Mouse (Mus musculus): ENCODE data around the gene Snd1. TPM values are rescaled to one million over a fixed set of nuclear protein-coding genes. Genes with fewer than 3 reads are reported as not detected.
"Not testable (repeated sequence)": the region's sequence is repeated elsewhere in the genome, so short reads cannot be mapped to it uniquely, and the experiment has no call there.

The Snd1 gene
- polyA plus RNA-seq, 1 experiment from 2014 or later, result 129 TPM

DNA sequence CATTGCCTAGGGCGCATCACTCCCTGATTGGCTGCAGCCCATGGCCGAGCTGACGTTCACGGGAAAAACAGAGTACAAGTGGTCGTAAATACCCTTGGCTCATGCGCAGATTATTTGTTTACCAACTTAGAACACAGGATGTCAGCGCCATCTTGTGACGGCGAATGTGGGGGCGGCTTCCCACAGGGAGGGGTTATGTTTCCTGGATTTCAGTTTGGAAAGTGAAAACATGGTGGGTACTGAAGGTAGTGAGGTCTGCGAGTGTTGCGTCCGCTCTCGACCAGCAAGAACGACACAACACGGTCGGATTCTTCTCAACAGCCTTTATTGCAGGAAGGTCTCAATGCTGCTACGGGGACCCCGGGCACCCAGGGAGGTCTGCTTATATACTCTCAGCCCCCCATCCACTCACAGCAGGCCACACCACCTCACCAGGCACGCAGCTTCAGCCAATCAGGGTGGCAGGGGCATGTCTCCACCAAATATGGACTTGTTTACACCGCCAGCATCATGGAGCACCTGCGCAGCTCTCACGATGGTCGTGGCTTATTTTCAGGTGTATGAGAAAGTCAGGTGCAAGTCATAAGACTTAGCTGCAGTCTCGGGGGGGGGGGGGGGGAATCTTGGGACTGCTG lies 454.3 kb downstream of the Snd1 start:
- peak overlapping the region; percentile 22; the same call in 1 of the 2 replicates for H3K4me3 ChIP-seq (replicated peaks)
- WGBS, result 81% methylated on average over 20 of the region's 25 CpGs
- H3K36me3 ChIP-seq; ATAC-seq (replicated peaks; ENCODE audit: low FRiP score); H3K9ac ChIP-seq; H3K27me3 ChIP-seq; H3K9me3 ChIP-seq (replicated peaks): not testable (repeated sequence)
- 0 out of 2 replicates have a peak overlapping the region, but pooled peaks have one; percentile 27 for H3K4me2 ChIP-seq
- peaks cover 20% of the 10 kb centered on the region for H3K4me1 ChIP-seq
- peak overlapping the region; percentile 41; the same call in 1 of the 2 replicates for H3K27ac ChIP-seq

DNA sequence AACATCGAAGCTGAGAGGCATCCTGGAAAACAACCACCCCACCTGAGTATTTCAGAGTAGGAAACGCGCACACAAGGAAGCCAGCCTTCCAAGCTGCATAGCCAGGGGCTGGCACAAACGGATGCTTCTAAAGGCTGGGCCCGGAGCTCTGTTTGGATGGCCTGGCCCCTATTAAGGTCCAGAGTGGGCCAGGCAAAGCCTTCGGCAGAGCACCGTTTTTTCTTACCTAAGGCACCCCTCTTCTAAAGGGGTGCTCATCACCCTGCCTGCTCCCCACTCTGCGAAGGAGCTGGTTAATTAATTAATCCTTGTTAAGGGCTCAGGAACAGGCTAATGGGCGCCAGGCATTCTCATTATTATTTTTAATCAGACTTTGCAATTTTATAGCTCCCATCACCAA lies 456.3 kb downstream of the Snd1 start:
- ATAC-seq (replicated peaks; ENCODE audit: low FRiP score), result no peak
- no peak overlapping the region for H3K9ac ChIP-seq

DNA sequence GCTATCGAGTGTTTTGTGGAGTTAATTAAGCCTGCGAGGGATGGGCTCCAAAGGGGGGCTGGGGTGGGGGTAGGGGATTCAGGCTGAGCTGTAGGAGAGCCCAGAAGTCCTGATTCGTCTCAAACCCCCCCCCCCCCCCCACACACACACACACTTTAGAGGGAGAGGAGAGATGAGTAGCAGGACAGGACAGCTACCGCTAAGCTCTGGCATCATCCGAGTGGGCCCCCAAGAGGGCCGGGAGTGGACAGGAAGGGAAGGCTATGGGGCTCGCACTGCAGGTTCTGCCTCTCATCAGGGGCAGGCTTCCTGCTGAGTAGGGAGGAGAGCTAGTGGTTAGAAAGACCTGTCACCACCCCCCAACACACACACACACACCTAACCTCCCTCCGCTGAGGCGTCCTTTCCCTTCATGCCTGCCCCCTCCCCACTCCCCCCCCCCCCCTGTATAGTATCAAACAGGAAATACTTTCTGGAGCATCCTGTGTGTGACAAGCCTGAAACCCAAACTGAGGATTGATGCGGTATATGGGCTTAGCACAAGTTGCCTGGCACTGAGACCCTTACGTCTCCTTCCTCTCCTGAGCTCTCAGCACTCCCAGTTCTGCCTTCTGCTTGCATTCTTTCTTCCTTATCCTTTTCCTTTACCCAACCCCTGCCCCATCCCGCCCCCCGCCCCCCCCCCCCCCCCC lies 456.8 kb downstream of the Snd1 start:
- H3K27ac ChIP-seq, result no peak overlapping the region
- peak overlapping the region; percentile 26 for H3K4me3 ChIP-seq (replicated peaks)
- WGBS, result 1% methylated on average over 12 of the region's 13 CpGs
- H3K4me2 ChIP-seq, result peak overlapping the region; percentile 60
- peak; percentile 79 for ATAC-seq (replicated peaks; ENCODE audit: low FRiP score)
- H3K4me1 ChIP-seq, result peaks cover 20% of the 10 kb centered on the region
- H3K9ac ChIP-seq, result no peak overlapping the region
- H3K27me3 ChIP-seq, result no peaks in the 10 kb centered on the region; the same call in 1 of the 2 replicates
- H3K9me3 ChIP-seq (replicated peaks), result no peaks in the 10 kb centered on the region
- no peaks in the 10 kb centered on the region for H3K36me3 ChIP-seq

More for the DNA sequence above, 456.3 kb downstream of the Snd1 start:
- H3K9me3 ChIP-seq (replicated peaks), result no peaks in the 10 kb centered on the region
- 24% methylated on average over 9 of the region's 9 CpGs for WGBS
- H3K4me2 ChIP-seq, result peak overlapping the region; percentile 60
- H3K4me1 ChIP-seq, result peaks cover 20% of the 10 kb centered on the region
- H3K4me3 ChIP-seq (replicated peaks), result no peak overlapping the region
- H3K36me3 ChIP-seq, result no peaks in the 10 kb centered on the region
- no peaks in the 10 kb centered on the region; the same call in 1 of the 2 replicates for H3K27me3 ChIP-seq
- no peak overlapping the region for H3K27ac ChIP-seq

- H3K27me3 ChIP-seq, result no peaks in the 10 kb centered on the region; the same call in 1 of the 2 replicates
- peaks cover 20% of the 10 kb centered on the region for H3K4me1 ChIP-seq
- H3K36me3 ChIP-seq, result no peaks in the 10 kb centered on the region
- no peak overlapping the region for H3K9ac ChIP-seq
- peak overlapping the region; percentile 26 for H3K4me3 ChIP-seq (replicated peaks)
- peak overlapping the region; percentile 60 for H3K4me2 ChIP-seq
- WGBS, result 7% methylated on average over 18 of the region's 19 CpGs
- H3K27ac ChIP-seq, result peak overlapping the region; percentile 1; the same call in 1 of the 2 replicates
- peak; percentile 54; the same call in 1 of the 2 replicates for ATAC-seq (replicated peaks; ENCODE audit: low FRiP score)
- H3K9me3 ChIP-seq (replicated peaks), result no peaks in the 10 kb centered on the region
Measured at GRCm38 (mm10) chr6:28932328-28932937, 457.5 kb downstream of the Snd1 start.

GRCm38 (mm10) chr6:28935736-28936135 lies 460.8 kb downstream of the Snd1 start:
- no peaks in the 10 kb centered on the region; the same call in 1 of the 2 replicates for H3K27me3 ChIP-seq
- peaks cover 20% of the 10 kb centered on the region for H3K4me1 ChIP-seq
- no peak overlapping the region for H3K4me3 ChIP-seq (replicated peaks)
- no peak overlapping the region for H3K9ac ChIP-seq
- H3K36me3 ChIP-seq, result no peaks in the 10 kb centered on the region
- 87% methylated on average over 7 of the region's 7 CpGs for WGBS
- H3K27ac ChIP-seq, result no peak overlapping the region
- no peak for ATAC-seq (replicated peaks; ENCODE audit: low FRiP score)
- no peak overlapping the region for H3K4me2 ChIP-seq
- no peaks in the 10 kb centered on the region for H3K9me3 ChIP-seq (replicated peaks)

DNA sequence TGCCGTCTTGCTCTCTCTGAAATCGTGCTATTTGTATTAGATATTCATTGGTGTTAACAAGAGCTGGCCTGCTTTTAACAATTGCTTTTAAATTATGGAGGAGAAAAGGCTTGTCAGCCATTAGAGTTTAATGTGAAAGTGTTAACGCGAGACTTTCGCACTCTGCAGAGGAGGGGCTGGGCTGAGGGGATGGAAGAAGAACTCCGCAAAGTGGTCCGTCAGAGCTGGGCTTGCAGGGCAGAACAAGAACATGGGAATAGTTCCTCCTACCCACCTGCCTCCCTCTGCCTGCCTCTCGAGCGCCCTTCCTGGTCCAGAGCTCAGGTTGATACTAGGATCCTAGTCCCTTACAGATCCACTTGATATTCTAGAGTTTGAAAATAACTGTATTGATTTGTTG lies 472.3 kb downstream of the Snd1 start:
- H3K27me3 ChIP-seq, result no peaks in the 10 kb centered on the region; the same call in 1 of the 2 replicates
- H3K4me1 ChIP-seq, result no peaks in the 10 kb centered on the region
- H3K4me2 ChIP-seq, result no peak overlapping the region
- H3K9me3 ChIP-seq (replicated peaks), result no peaks in the 10 kb centered on the region
- H3K36me3 ChIP-seq, result no peaks in the 10 kb centered on the region
- no peak for ATAC-seq (replicated peaks; ENCODE audit: low FRiP score)
- whole genome bisulfite sequencing, result 52% methylated on average over 9 of the region's 9 CpGs
- H3K27ac ChIP-seq, result no peak overlapping the region
- H3K9ac ChIP-seq, result no peak overlapping the region
- no peak overlapping the region for H3K4me3 ChIP-seq (replicated peaks)

DNA sequence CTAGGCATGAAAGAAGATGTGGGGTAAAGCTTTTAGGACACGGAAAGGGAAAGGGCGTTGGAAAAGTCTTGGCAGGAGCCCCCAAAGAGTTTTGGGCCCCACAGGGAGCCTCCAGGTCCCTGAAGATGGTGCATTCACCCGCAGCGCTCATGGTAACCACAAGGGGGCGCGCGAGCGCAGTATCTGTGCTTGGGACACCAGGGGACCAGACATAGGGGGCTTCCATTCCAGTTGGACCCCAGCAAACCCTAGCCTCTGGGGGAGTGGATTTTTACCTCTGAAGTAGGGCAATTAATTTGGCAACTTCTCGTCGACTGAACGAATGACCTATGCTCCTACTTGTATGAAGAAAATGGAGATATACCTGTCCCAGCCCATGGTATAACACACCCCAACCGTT lies 474.3 kb downstream of the Snd1 start:
- no peak; the same call in 1 of the 2 replicates for ATAC-seq (replicated peaks; ENCODE audit: low FRiP score)
- Histone ChIP-seq H3K27me3 (peaks cover 4% of the 10 kb centered on the region; the same call in 1 of the 2 replicates), H3K27ac (no peak overlapping the region), H3K36me3 (no peaks in the 10 kb centered on the region), H3K4me1 (peaks cover 3% of the 10 kb centered on the region; the same call in 1 of the 2 replicates), H3K9me3 (replicated peaks) (no peaks in the 10 kb centered on the region), H3K9ac (no peak overlapping the region), H3K4me2 (no peak overlapping the region), H3K4me3 (replicated peaks) (no peak overlapping the region)
- 18% methylated on average over 12 of the region's 12 CpGs for WGBS

DNA sequence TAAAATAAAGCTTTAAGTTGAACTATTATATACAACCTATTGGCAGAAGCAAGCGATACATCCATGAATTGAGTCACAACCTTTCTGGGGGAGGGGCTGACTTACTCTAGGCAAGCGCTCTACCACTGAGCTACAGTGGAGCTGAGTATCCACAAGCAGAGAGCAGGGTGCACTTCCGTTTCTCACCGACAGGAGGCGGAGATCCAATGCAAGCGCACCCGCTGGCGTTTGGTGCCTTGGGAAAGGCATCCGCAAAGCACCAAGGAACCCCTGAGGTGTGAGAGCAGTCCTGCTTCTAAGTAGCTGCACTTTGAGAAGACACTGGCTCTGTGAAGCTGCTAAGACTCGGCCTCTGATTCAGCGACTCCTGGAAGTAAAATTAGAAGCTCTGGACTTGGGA lies 480.6 kb downstream of the Snd1 start:
- H3K9ac ChIP-seq, result no peak overlapping the region
- peaks cover 4% of the 10 kb centered on the region; the same call in 1 of the 2 replicates for H3K4me1 ChIP-seq
- H3K27me3 ChIP-seq, result 0 out of 2 replicates have a peak, but pooled peaks cover 11% of the 10 kb centered on the region
- H3K4me2 ChIP-seq, result no peak overlapping the region
- no peaks in the 10 kb centered on the region for H3K9me3 ChIP-seq (replicated peaks)
- no peaks in the 10 kb centered on the region for H3K36me3 ChIP-seq
- no peak overlapping the region for H3K4me3 ChIP-seq (replicated peaks)
- no peak for ATAC-seq (replicated peaks; ENCODE audit: low FRiP score)
- 23% methylated on average over 11 of the region's 11 CpGs for WGBS
- no peak overlapping the region for H3K27ac ChIP-seq

- no peak for ATAC-seq (replicated peaks; ENCODE audit: low FRiP score)
- no peak overlapping the region for H3K4me3 ChIP-seq (replicated peaks)
Measured at GRCm38 (mm10) chr6:28957486-28957885, 482.5 kb downstream of the Snd1 start.

GRCm38 (mm10) chr6:28963178-28963577 lies 488.2 kb downstream of the Snd1 start:
- WGBS, result 23% methylated on average over 5 of the region's 5 CpGs
- no peak overlapping the region for H3K4me2 ChIP-seq
- H3K4me3 ChIP-seq (replicated peaks), result no peak overlapping the region
- no peaks in the 10 kb centered on the region for H3K9me3 ChIP-seq (replicated peaks)
- no peak overlapping the region for H3K9ac ChIP-seq
- peak; percentile 49; the same call in 1 of the 2 replicates for ATAC-seq (replicated peaks; ENCODE audit: low FRiP score)
- 0 out of 2 replicates have a peak, but pooled peaks cover 2% of the 10 kb centered on the region for H3K4me1 ChIP-seq
- no peaks in the 10 kb centered on the region for H3K36me3 ChIP-seq
- H3K27me3 ChIP-seq, result 0 out of 2 replicates have a peak, but pooled peaks cover 7% of the 10 kb centered on the region
- H3K27ac ChIP-seq, result no peak overlapping the region

More at GRCm38 (mm10) chr6:28957486-28957885, 482.5 kb downstream of the Snd1 start:
- Histone ChIP-seq H3K27me3 (0 out of 2 replicates have a peak, but pooled peaks cover 11% of the 10 kb centered on the region), H3K27ac (no peak overlapping the region), H3K4me2 (no peak overlapping the region), H3K4me1 (peaks cover 6% of the 10 kb centered on the region; the same call in 1 of the 2 replicates), H3K9me3 (replicated peaks) (no peaks in the 10 kb centered on the region), H3K36me3 (no peaks in the 10 kb centered on the region), H3K9ac (no peak overlapping the region)
- WGBS, result 63% methylated on average over 10 of the region's 10 CpGs

DNA sequence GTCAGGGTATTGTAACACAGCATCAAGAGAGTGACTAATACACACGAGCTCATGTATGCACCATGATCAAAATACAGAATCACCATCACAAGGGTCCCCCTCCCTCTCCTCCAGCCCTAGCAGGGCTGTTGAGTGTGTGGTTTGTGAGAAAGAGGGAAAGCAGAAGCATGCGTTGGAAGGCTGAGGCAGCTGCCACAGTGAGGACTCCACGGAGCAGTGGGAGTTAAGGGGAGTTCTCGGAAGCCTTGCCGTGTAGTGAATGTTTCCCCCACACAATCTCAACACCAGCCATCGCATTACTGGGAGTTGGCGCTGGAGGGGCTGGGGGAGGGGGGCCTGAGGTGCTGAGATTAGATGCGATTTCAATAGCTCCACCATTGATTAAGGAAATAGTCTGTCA lies 490.3 kb downstream of the Snd1 start:
- H3K9ac ChIP-seq, result no peak overlapping the region
- no peak overlapping the region for H3K27ac ChIP-seq
- no peaks in the 10 kb centered on the region for H3K27me3 ChIP-seq
- ATAC-seq (replicated peaks; ENCODE audit: low FRiP score), result no peak
- no peaks in the 10 kb centered on the region for H3K9me3 ChIP-seq (replicated peaks)
- H3K36me3 ChIP-seq, result no peaks in the 10 kb centered on the region
- H3K4me2 ChIP-seq, result no peak overlapping the region
- 0 out of 2 replicates have a peak, but pooled peaks cover 2% of the 10 kb centered on the region for H3K4me1 ChIP-seq
- 50% methylated on average over 8 of the region's 8 CpGs for WGBS
- no peak overlapping the region for H3K4me3 ChIP-seq (replicated peaks)

GRCm38 (mm10) chr6:28969615-28970014 lies 494.7 kb downstream of the Snd1 start:
- no peak overlapping the region for H3K9ac ChIP-seq
- H3K36me3 ChIP-seq, result no peaks in the 10 kb centered on the region
- H3K4me3 ChIP-seq (replicated peaks), result no peak overlapping the region
- H3K27ac ChIP-seq, result no peak overlapping the region
- 44% methylated on average over 5 of the region's 5 CpGs for WGBS
- ATAC-seq (replicated peaks; ENCODE audit: low FRiP score), result no peak
- no peaks in the 10 kb centered on the region for H3K9me3 ChIP-seq (replicated peaks)
- H3K4me1 ChIP-seq, result no peaks in the 10 kb centered on the region
- H3K4me2 ChIP-seq, result no peak overlapping the region
- no peaks in the 10 kb centered on the region for H3K27me3 ChIP-seq

Data from kidney, embryonic 15.5 days (tissue).